Mouse (Mus musculus) liver, embryonic 14.5 days (tissue): Measurements from ENCODE around the gene Mdm2. TPM values are rescaled to one million over a fixed set of nuclear protein-coding genes. Genes with fewer than 3 reads are reported as not detected.

Experiments used
- ATAC-seq: fragments of 200-750 bp; cut with Nextera tagmentation; 2 replicates; pipeline ENCODE4 v1.8.0; 2017; ENCODE audit warnings: moderate number of reproducible peaks, mild to moderate bottlenecking, moderate library complexity; ENCODE audit not compliant: insufficient read depth
- DNase-seq, 3 experiments: peaks; one replicate each; pipeline ENCODE4 v3.0.0-alpha.2; 2012 to 2013; ENCODE audit warnings: low read depth in 3 of 3, low spot score in 3 of 3
- H3K27ac ChIP-seq: fragments of 300-500 bp; sonication (generic); 2 replicates; pipeline ENCODE4 v1.5.1; 2014; ENCODE audit warnings: moderate library complexity, mild to moderate bottlenecking, control low read depth, inconsistent platforms
- H3K27me3 ChIP-seq: fragments of 300-500 bp; sonication (generic); 2 replicates; pipeline ENCODE4 v1.6.1; 2014; ENCODE audit warnings: mild to moderate bottlenecking, low read length, moderate library complexity; ENCODE audit not compliant: control insufficient read depth, insufficient read depth
- H3K36me3 ChIP-seq: fragments of 300-500 bp; sonication (generic); replicated peaks from 2 replicates; pipeline ENCODE4 v1.6.1; 2014; ENCODE audit warnings: low read depth; ENCODE audit not compliant: control insufficient read depth, insufficient read depth
- H3K4me1 ChIP-seq, 2 experiments: fragments of 200-500 bp in 1 of 2; fragments of 300-500 bp in 1 of 2; sonication (generic) in 1 of 2; replicated peaks; 2 replicates each; pipeline ENCODE4 v1.6.1; 2012 to 2014; ENCODE audit warnings: antibody characterized with exemption in 1 of 2, inconsistent platforms in 1 of 2, low read length in 1 of 2; ENCODE audit not compliant: control insufficient read depth in 2 of 2, insufficient read depth in 2 of 2
- H3K4me2 ChIP-seq: fragments of 300-500 bp; sonication (generic); 2 replicates; pipeline ENCODE4 v1.6.1; 2014; ENCODE audit warnings: low read depth, mild to moderate bottlenecking, control low read depth, moderate library complexity
- H3K4me3 ChIP-seq, 2 experiments: fragments of 200-500 bp in 1 of 2; fragments of 300-500 bp in 1 of 2; sonication (generic) in 1 of 2; 2 replicates each; pipeline ENCODE4 v1.5.1; 2012 to 2014; ENCODE audit warnings: low read depth in 2 of 2, low read length in 2 of 2, mild to moderate bottlenecking in 2 of 2, control low read depth in 1 of 2, inconsistent platforms in 1 of 2, moderate library complexity in 1 of 2; ENCODE audit not compliant: insufficient read depth in 1 of 2
- H3K9ac ChIP-seq: fragments of 300-500 bp; sonication (generic); replicated peaks from 2 replicates; pipeline ENCODE4 v1.6.1; 2014; ENCODE audit warnings: mild to moderate bottlenecking, control low read depth, moderate library complexity
- H3K9me3 ChIP-seq: fragments of 300-500 bp; sonication (generic); 2 replicates; pipeline ENCODE4 v1.6.1; 2016; ENCODE audit warnings: low read length, mixed read lengths; ENCODE audit not compliant: control insufficient read depth
- CTCF ChIP-seq: IDR thresholded peaks from 2 replicates; pipeline ENCODE4 v1.5.1; 2016; ENCODE audit warnings: antibody characterized with exemption, low read depth, control low read depth
- EP300 ChIP-seq: IDR thresholded peaks from 2 replicates; pipeline ENCODE4 v1.6.1; 2016; ENCODE audit warnings: antibody characterized with exemption, low read depth
- WGBS: fragments of 180-500 bp; shearing (Covaris S2); extraction: QIAGEN DNeasy Blood & Tissue Kit; methylation state at CpG from one replicate; pipeline ENCODE4 v1.1.7; 2014; ENCODE audit not compliant: insufficient replicate concordance; 5-methylcytosine and 5-hydroxymethylcytosine counted together
- polyA plus RNA-seq, 2 experiments: library from polyadenylated mRNA; depleted of rRNA in 1 of 2; stranded (reverse) in 1 of 2; unstranded in 1 of 2; fragments of >200 nt; fragmentation: Nextera tagmentation in 1 of 2; extraction: Ambion mirVana in 1 of 2; gene quantifications; 2 replicates each; pipeline versions ENCODE4 v1.2.1 to v1.2.3; 2012 to 2014

Gene Mdm2
- polyA plus RNA-seq, 2 experiments = 12.8 to 20.0 TPM

DNA sequence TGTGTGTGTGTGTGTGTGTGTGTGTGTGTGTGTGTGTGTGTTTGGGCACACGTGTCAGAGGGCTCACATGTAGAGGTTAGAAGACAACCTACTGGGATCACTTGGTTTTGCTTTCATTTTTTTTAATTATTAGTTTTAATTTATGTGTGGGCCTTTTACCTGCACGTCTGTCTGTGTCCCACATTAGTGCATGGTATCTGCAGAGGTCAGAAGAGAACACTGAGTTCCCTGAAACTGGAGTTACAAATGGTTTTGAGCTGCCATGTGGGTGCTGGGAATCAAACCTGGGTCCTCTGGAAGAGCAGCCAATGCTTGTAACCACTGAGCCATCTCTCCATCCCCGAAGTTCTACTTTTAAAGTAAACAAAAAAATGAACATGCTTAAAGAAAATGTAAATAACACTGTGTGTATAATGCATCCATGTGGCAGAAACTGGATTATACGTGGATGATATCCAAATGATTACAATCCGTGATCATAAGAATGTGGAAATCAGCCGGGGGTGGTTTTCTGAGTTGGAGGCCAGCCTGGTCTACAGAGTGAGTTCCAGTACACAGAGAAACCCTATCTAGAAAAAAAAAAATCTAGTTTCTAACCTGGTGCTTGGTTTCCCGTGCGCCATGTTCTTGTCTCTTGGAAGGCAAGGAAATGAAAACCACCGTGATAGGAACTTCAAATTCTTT, 43.5 kb downstream of the Mdm2 start:
- Histone ChIP-seq H3K4me1 (peaks cover 0 to 5% of the 10 kb centered on the region in 2 experiments; a peak in 1 of 4 replicates), H3K9me3 (no peaks in the 10 kb centered on the region), H3K27me3 (no peaks in the 10 kb centered on the region), H3K27ac (no peak overlapping the region), H3K4me3 (no peak overlapping the region), H3K9ac (no peak overlapping the region), H3K4me2 (no peak overlapping the region), H3K36me3 (no peaks in the 10 kb centered on the region)
- no peak for ATAC-seq
- 67% methylated on average over 9 of the region's 9 CpGs for WGBS
- DNase-seq = no peak
- TF ChIP-seq CTCF = no peak
- TF ChIP-seq EP300 = no peak

DNA sequence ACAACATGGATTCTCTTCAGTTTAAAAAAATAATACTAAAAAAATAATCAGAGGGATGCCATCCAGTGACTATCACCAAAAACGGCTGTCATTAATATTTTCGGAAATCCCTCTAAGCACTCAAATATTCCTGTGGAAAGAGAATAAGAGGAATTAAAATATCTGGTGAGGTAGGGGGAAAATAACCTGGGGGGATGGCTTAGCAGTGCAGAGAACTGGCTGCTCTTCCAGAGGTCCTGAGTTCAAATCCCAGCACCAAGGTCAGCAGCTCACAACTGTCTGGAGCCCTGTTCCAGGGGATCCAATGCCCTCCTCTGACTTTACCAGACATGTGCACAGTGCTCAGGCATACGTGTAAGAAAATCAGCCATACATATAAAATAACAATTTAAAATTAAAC, 44.2 kb downstream of the Mdm2 start:
- H3K36me3 ChIP-seq = no peaks in the 10 kb centered on the region
- DNase-seq = no peak
- 67% methylated on average over 3 of the region's 3 CpGs for WGBS

DNA sequence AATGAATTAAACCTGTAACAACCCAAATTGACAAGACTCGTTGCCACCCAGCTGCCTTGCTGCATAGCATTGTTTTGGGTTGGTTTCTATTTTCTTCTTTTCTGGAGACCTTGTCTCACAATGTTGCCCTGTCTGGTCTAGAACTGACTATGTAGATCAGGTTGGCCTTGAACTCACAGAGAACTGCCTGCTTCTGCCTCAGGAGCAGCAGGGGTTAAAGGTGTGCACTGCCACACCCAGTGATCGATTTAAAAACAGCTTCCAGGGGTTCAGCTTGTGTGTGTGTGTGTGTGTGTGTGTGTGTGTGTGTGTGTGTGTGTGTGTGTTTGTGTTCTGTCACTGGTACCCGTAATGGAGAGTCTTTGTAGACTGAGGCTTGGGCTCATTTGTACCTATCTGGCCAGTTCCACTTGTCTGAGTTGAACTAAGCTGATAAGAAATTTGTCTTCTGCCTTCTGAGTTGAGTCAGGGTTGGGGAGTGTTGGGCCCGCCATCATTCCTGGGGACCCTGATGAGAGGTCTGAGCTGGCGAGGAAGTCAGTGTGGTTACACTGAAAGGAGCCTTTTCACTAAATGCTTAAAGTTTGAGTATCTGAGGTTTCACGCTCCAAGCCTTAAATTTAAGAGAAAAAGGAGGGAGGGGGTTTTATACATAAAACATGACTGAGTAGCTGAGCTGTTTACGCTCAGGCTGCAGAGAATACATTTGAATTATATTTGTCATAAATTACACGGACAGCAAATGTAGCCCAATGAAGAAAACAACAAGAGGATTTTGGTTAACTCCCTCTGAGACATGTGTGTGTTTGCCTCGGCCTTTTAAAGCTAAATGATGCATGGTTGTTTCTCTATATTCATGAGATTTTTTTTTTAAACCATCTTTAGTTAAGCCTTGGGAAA, 44.9 kb downstream of the Mdm2 start:
- no peaks in the 10 kb centered on the region for H3K36me3 ChIP-seq
- no peak overlapping the region for H3K27ac ChIP-seq
- TF ChIP-seq CTCF (no peak), EP300 (no peak)
- no peaks in the 10 kb centered on the region for H3K27me3 ChIP-seq
- DNase-seq = no peak
- H3K4me3 ChIP-seq = no peak overlapping the region
- no peaks in the 10 kb centered on the region for H3K9me3 ChIP-seq
- no peak overlapping the region for H3K9ac ChIP-seq
- no peak for ATAC-seq
- H3K4me2 ChIP-seq = no peak overlapping the region
- peaks cover 0 to 5% of the 10 kb centered on the region in 2 experiments; a peak in 1 of 4 replicates for H3K4me1 ChIP-seq
- 50% methylated on average over 9 of the region's 9 CpGs for WGBS

More for the DNA sequence above, 44.2 kb downstream of the Mdm2 start:
- Histone ChIP-seq H3K9ac (no peak overlapping the region), H3K27ac (no peak overlapping the region), H3K4me1 (peaks cover 0 to 5% of the 10 kb centered on the region in 2 experiments; a peak in 1 of 4 replicates), H3K9me3 (no peaks in the 10 kb centered on the region), H3K27me3 (no peaks in the 10 kb centered on the region), H3K4me3 (no peak overlapping the region), H3K4me2 (no peak overlapping the region)
- no peak for ATAC-seq
- TF ChIP-seq EP300 (no peak), CTCF (no peak)

DNA sequence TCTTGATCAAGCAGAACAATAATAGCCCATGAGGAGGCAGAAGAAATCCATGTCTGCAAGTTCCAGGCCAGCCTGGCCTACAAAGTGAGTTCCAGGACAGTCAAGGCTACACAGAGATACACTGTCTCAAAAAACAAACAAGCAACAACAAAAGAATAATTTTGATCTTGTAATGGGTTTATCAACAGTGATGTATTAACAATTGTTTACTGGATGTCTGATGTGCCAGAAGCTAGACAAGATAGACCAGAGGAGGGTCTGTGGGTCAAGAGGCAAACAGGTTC, 45.7 kb downstream of the Mdm2 start:
- Histone ChIP-seq H3K27me3 (no peaks in the 10 kb centered on the region), H3K4me2 (no peak overlapping the region), H3K4me1 (peaks cover 0 to 5% of the 10 kb centered on the region in 2 experiments; a peak in 1 of 4 replicates), H3K4me3 (no peak overlapping the region), H3K9me3 (no peaks in the 10 kb centered on the region), H3K9ac (no peak overlapping the region), H3K27ac (no peak overlapping the region), H3K36me3 (no peaks in the 10 kb centered on the region)
- ATAC-seq = no peak
- no peak for TF ChIP-seq CTCF
- no peak for TF ChIP-seq EP300
- DNase-seq = no peak

DNA sequence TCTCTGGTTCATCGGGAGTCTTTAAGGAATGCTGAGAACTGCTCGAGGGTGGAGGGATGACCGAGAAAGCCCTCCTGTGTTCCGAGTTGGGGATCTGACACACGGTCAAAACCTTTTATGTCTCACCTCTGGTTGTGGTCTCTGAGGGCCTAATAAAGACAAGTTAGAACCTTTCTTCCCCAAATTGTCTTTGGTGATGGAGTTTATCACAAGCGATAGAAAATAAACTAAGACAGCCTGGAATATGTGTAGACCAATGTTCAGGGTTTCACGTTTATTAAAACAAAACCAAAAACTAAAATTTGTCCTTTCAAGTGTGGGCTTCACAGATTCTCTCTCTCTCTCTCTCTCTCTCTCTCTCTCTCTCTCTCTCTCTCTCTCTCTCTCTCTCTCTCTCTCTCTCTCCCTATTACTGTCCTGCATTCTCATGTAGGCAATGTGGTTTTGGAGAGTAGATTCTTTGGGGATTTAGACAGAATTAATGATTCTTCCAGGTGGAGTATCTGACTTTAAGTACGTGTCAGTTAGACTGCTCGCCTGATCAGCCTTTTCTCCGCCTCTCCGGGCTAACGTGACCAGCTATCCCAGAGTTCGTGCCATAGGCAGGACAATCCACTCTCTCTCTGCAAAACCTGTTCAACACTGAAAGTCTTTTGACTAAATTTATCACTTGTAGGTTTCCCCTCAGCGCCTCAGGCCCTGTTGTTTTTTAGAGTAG, 46.2 kb downstream of the Mdm2 start:
- H3K4me2 ChIP-seq = peak overlapping the region; percentile 36
- peaks cover 0 to 5% of the 10 kb centered on the region in 2 experiments; a peak in 1 of 4 replicates for H3K4me1 ChIP-seq
- no peaks in the 10 kb centered on the region for H3K27me3 ChIP-seq
- ATAC-seq = peak; percentile 18; the same call in 1 of the 2 replicates
- 50% methylated on average over 14 of the region's 14 CpGs for whole genome bisulfite sequencing
- TF ChIP-seq EP300 (no peak), CTCF (no peak)
- DNase-seq = no peak
- H3K4me3 ChIP-seq = peak overlapping the region in 1 of 2 experiments; percentile 5; a peak in 1 of 4 replicates
- no peak overlapping the region for H3K9ac ChIP-seq
- H3K9me3 ChIP-seq = no peaks in the 10 kb centered on the region
- no peaks in the 10 kb centered on the region for H3K36me3 ChIP-seq
- H3K27ac ChIP-seq = no peak overlapping the region
